Mouse (Mus musculus): ENCODE measurements at regions not wholly inside any gene's neighbourhood (a gene's known extent, or its start where the extent isn't known, plus 50 kb on each side); places are given as distances from the start of the nearest gene placed in this dataset.

- no peak for TF ChIP-seq NANOG (IDR thresholded peaks at IDR 0.05; ENCODE audit: borderline replicate concordance, low read length)
- TF ChIP-seq CTCF (conservative IDR thresholded peaks at IDR 0.05; ENCODE audit: low read length): no peak
- TF ChIP-seq POU5F1 (IDR thresholded peaks at IDR 0.05; ENCODE audit: borderline replicate concordance, low read length): no peak
- Histone ChIP-seq H3K27me3 (ENCODE audit: insufficient read depth, low read length) (no peaks in the 10 kb centered on the region), H3K4me3 (replicated peaks; ENCODE audit: low read length) (no peak overlapping the region), H3K36me3 (ENCODE audit: insufficient read depth, low read length) (no peaks in the 10 kb centered on the region), H3K9me3 (ENCODE audit: low read length) (no peaks in the 10 kb centered on the region), H3K4me1 (replicated peaks; ENCODE audit: low read depth, low read length) (no peaks in the 10 kb centered on the region; the same call in 1 of the 2 replicates)
Observed at GRCm38 (mm10) chr19:15510395-15510794, 436.7 kb downstream of the Psat1 start.

- no peaks in the 10 kb centered on the region for H3K27me3 ChIP-seq (ENCODE audit: insufficient read depth, low read length)
- H3K36me3 ChIP-seq (ENCODE audit: insufficient read depth, low read length): no peaks in the 10 kb centered on the region
- H3K4me3 ChIP-seq (replicated peaks; ENCODE audit: low read length): no peak overlapping the region
- no peaks in the 10 kb centered on the region for H3K9me3 ChIP-seq (ENCODE audit: low read length)
- no peak for TF ChIP-seq POU5F1 (IDR thresholded peaks at IDR 0.05; ENCODE audit: borderline replicate concordance, low read length)
- TF ChIP-seq CTCF (conservative IDR thresholded peaks at IDR 0.05; ENCODE audit: low read length): no peak
- no peak for TF ChIP-seq NANOG (IDR thresholded peaks at IDR 0.05; ENCODE audit: borderline replicate concordance, low read length)
- no peaks in the 10 kb centered on the region for H3K4me1 ChIP-seq (replicated peaks; ENCODE audit: low read depth, low read length)
Observed at GRCm38 (mm10) chr19:15502985-15503354, 444.2 kb downstream of the Psat1 start.

GRCm38 (mm10) chr19:15502315-15502984, 444.7 kb downstream of the Psat1 start:
- Histone ChIP-seq H3K36me3 (ENCODE audit: insufficient read depth, low read length) (no peaks in the 10 kb centered on the region), H3K27me3 (ENCODE audit: insufficient read depth, low read length) (no peaks in the 10 kb centered on the region)

GRCm38 (mm10) chr19:15495532-15495931, 451.6 kb downstream of the Psat1 start:
- H3K9me3 ChIP-seq (ENCODE audit: low read length): peaks cover 15% of the 10 kb centered on the region
- H3K4me1 ChIP-seq (replicated peaks; ENCODE audit: low read depth, low read length): peaks cover 27% of the 10 kb centered on the region
- no peak overlapping the region for H3K4me3 ChIP-seq (replicated peaks; ENCODE audit: low read length)
- peaks cover 3% of the 10 kb centered on the region; the same call in 1 of the 2 replicates for H3K27me3 ChIP-seq (ENCODE audit: insufficient read depth, low read length)
- H3K36me3 ChIP-seq (ENCODE audit: insufficient read depth, low read length): no peaks in the 10 kb centered on the region
- TF ChIP-seq NANOG (IDR thresholded peaks at IDR 0.05; ENCODE audit: borderline replicate concordance, low read length): peak; percentile 94
- TF ChIP-seq POU5F1 (IDR thresholded peaks at IDR 0.05; ENCODE audit: borderline replicate concordance, low read length): 0 out of 2 replicates have a peak, but pooled peaks have one; percentile 28
- no peak for TF ChIP-seq CTCF (conservative IDR thresholded peaks at IDR 0.05; ENCODE audit: low read length)

More at GRCm38 (mm10) chr19:15502315-15502984, 444.7 kb downstream of the Psat1 start:
- TF ChIP-seq CTCF (conservative IDR thresholded peaks at IDR 0.05; ENCODE audit: low read length) (no peak), NANOG (IDR thresholded peaks at IDR 0.05; ENCODE audit: borderline replicate concordance, low read length) (no peak), POU5F1 (IDR thresholded peaks at IDR 0.05; ENCODE audit: borderline replicate concordance, low read length) (no peak)
- Histone ChIP-seq H3K4me3 (replicated peaks; ENCODE audit: low read length) (no peak overlapping the region), H3K9me3 (ENCODE audit: low read length) (no peaks in the 10 kb centered on the region), H3K4me1 (replicated peaks; ENCODE audit: low read depth, low read length) (no peaks in the 10 kb centered on the region)

GRCm38 (mm10) chr19:15487576-15487975, 459.6 kb downstream of the Psat1 start:
- no peaks in the 10 kb centered on the region; the same call in 1 of the 2 replicates for H3K27me3 ChIP-seq (ENCODE audit: insufficient read depth, low read length)
- H3K4me1 ChIP-seq (replicated peaks; ENCODE audit: low read depth, low read length): no peaks in the 10 kb centered on the region
- H3K36me3 ChIP-seq (ENCODE audit: insufficient read depth, low read length): no peaks in the 10 kb centered on the region
- peaks cover 14% of the 10 kb centered on the region for H3K9me3 ChIP-seq (ENCODE audit: low read length)
- no peak for TF ChIP-seq POU5F1 (IDR thresholded peaks at IDR 0.05; ENCODE audit: borderline replicate concordance, low read length)
- no peak for TF ChIP-seq NANOG (IDR thresholded peaks at IDR 0.05; ENCODE audit: borderline replicate concordance, low read length)
- TF ChIP-seq CTCF (conservative IDR thresholded peaks at IDR 0.05; ENCODE audit: low read length): no peak
- no peak overlapping the region for H3K4me3 ChIP-seq (replicated peaks; ENCODE audit: low read length)

- no peak overlapping the region for H3K4me3 ChIP-seq (replicated peaks; ENCODE audit: low read length)
- H3K27me3 ChIP-seq (ENCODE audit: insufficient read depth, low read length): no peaks in the 10 kb centered on the region
- TF ChIP-seq POU5F1 (IDR thresholded peaks at IDR 0.05; ENCODE audit: borderline replicate concordance, low read length): no peak
- no peak for TF ChIP-seq NANOG (IDR thresholded peaks at IDR 0.05; ENCODE audit: borderline replicate concordance, low read length)
- no peak for TF ChIP-seq CTCF (conservative IDR thresholded peaks at IDR 0.05; ENCODE audit: low read length)
Observed at GRCm38 (mm10) chr19:15481605-15482004, 465.5 kb downstream of the Psat1 start.

GRCm38 (mm10) chr19:15469541-15469940, 477.6 kb downstream of the Psat1 start:
- TF ChIP-seq POU5F1 (IDR thresholded peaks at IDR 0.05; ENCODE audit: borderline replicate concordance, low read length) (no peak), CTCF (conservative IDR thresholded peaks at IDR 0.05; ENCODE audit: low read length) (no peak), NANOG (IDR thresholded peaks at IDR 0.05; ENCODE audit: borderline replicate concordance, low read length) (no peak)
- Histone ChIP-seq H3K27me3 (ENCODE audit: insufficient read depth, low read length) (no peaks in the 10 kb centered on the region), H3K4me1 (replicated peaks; ENCODE audit: low read depth, low read length) (no peaks in the 10 kb centered on the region), H3K4me3 (replicated peaks; ENCODE audit: low read length) (no peak overlapping the region), H3K9me3 (ENCODE audit: low read length) (no peaks in the 10 kb centered on the region), H3K36me3 (ENCODE audit: insufficient read depth, low read length) (no peaks in the 10 kb centered on the region)

More at GRCm38 (mm10) chr19:15481605-15482004, 465.5 kb downstream of the Psat1 start:
- Histone ChIP-seq H3K9me3 (ENCODE audit: low read length) (no peaks in the 10 kb centered on the region), H3K36me3 (ENCODE audit: insufficient read depth, low read length) (no peaks in the 10 kb centered on the region), H3K4me1 (replicated peaks; ENCODE audit: low read depth, low read length) (no peaks in the 10 kb centered on the region)

- no peaks in the 10 kb centered on the region for H3K4me1 ChIP-seq (replicated peaks; ENCODE audit: low read depth, low read length)
- no peaks in the 10 kb centered on the region for H3K27me3 ChIP-seq (ENCODE audit: insufficient read depth, low read length)
- H3K9me3 ChIP-seq (ENCODE audit: low read length): no peaks in the 10 kb centered on the region
- H3K4me3 ChIP-seq (replicated peaks; ENCODE audit: low read length): no peak overlapping the region
- TF ChIP-seq POU5F1 (IDR thresholded peaks at IDR 0.05; ENCODE audit: borderline replicate concordance, low read length) (no peak), CTCF (conservative IDR thresholded peaks at IDR 0.05; ENCODE audit: low read length) (no peak), NANOG (IDR thresholded peaks at IDR 0.05; ENCODE audit: borderline replicate concordance, low read length) (no peak)
- H3K36me3 ChIP-seq (ENCODE audit: insufficient read depth, low read length): no peaks in the 10 kb centered on the region
Observed at GRCm38 (mm10) chr19:15466713-15467112, 480.4 kb downstream of the Psat1 start.
